Mouse (Mus musculus) thymus, postnatal 25 days (tissue): ENCODE measurements around the gene Ehd4.

Source experiments
- DNase-seq: peaks from one replicate; pipeline ENCODE4 v3.0.0; 2022

The Ehd4 gene

DNA sequence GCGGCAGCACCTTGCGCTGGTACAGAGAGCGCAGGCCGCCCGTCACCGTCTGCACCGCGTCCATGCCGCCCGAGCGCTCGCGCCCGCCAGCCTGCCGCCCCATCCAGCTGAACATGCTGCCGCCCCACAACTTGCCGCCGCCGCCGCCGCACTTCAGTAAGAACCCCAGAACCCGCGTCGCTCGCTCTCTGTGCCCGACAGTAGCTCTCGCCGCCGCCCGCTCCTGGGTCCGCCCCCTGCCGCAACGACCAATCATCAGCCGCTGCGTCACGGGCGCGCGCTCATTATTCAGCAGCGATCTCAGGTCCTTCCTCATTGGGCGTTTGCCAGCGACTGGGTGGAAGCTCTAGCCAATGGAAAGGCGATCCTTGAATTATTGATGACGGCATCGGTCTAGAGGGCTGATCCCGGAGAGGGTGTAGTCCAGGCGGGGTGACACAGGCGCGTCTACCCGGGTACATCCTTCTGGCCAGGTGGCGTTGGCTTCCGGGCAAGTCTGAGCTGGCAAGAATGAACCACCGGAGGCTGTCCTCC, at the start of gene Ehd4:
Gene Ehd4 (minus strand): TSS at position 246 of the 534 bp plus-strand sequence.
- peak; percentile 99 for DNase-seq

DNA sequence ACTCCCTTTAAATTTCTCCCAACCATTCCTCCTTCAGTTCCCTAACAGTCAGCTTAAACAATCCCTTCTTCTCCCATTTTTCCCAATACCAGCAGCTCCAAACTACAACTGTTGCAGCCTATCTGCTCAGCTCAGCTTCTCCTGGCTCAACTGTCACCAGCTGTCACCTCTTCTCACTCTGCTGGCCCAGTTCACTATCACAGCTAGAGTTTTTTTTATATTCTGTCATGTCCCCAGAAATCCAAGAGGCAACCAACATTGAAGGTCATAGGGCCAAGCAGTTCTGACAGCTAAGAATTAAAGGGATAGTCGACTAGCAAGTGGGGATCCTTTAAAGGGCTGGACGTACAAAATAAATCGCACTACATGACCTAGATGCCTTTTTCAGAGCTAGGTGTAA, 49.3 kb upstream of the Ehd4 start:
- DNase-seq: no peak

DNA sequence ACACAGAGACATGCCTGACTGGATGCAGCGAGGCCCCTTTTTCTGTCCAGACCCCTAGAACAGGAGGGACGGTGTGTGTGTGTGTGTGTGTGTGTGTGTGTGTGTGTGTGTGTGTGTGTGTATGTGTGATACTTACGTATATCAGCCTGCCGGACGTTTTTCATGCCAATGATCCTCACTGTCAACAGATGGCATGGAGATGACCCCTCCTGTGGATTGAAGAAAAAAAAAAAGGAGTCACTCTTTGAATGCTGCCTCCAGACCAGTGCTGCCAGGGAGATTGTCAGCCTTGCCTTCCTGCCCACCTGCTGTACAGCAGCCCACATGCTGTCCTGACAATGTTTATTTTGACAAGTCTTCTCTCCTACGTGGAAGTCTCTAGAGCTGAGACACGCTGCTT, 45.7 kb upstream of the Ehd4 start:
- no peak for DNase-seq

DNA sequence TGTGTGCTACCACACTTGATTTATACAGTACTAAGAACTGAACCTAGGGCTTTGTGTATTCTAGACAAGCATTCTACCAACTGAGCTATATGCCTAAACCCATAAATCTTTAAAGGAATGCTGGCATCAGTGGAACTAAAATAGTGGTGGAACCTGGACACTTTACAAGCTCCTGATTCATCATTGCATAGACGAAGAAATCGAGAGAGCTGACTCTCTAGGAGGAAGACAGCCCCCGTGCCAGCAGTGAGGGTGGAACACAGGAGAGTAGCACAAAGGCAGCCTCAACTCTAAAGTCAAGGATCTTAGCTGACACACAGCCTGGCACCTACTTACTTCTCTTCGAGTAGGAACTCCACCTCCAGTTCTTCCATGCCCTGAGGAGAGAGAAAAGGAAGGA, 33.8 kb upstream of the Ehd4 start:
- no peak for DNase-seq

DNA sequence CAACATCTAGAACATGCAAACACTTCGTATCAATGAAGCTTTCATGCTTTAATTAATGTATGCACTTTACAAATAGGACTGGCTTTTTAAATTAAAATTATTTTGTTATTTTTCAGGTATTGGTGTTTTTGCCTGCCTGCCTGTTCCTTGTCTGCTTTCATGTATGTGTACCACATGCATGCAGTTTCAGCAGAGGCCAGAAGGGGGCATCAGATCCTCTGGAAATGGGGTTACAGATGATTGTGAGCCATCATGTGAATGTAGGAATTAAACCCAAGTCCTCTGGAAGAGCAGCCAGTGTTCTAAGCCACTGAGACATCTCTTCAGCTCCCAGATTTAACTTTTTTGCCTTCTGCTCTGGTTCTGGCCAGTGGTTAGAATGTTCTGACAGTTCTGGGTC, 33.2 kb upstream of the Ehd4 start:
- no peak for DNase-seq

DNA sequence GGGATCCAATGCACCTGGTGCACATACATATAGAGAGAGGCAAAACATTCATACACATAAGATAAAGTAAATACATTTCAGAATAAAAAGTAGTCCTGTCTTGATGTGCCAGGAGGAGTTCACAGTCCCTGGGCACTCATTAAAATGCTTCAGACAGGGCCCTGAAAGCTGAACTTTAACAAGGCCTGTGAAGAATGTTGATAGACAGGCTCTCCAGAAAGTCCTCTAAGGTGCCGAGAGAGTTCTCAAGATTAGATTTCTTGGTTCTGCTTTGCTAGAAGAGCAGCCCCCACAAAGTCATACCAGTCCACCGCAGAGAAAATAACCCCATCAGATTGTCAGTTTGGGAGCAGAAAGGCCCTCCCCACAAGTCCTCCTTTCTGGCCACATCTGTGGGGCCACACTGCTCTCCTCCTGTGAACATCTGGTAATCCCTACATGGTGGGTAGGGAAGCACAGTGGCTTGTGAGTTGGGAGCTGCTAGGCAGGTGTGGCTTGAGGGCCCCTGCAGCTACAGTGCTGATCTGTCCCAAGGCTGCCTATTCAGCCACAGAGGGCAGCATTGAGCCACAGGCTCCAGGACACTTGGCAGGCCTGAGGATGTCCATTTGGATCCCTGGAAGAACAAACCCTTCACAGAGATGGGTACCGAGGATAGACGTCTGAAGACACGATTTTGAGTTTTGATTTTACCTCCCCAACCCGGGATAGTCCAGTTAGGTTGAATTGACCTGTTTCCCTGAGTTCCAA, 31.3 kb upstream of the Ehd4 start:
- DNase-seq: no peak

DNA sequence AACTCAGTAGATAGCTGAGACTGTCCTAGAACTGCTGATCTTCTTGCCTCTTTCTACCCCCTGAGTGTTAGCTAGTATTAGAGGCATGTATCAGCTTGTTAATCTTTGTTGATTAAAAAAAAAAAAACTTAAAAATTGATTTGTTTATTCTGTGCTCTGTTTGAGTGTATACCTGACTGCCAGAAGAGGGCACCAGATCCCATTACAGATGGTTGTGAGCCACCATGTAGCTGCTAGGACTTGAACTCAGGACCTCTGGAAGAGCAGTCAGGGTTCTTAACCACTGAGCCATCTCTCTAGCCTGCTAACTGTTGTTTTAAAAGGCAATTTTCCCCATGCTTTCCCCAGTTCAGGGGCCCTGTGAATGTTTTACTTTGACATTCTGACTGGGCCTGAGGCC, 24.5 kb upstream of the Ehd4 start:
- no peak for DNase-seq

DNA sequence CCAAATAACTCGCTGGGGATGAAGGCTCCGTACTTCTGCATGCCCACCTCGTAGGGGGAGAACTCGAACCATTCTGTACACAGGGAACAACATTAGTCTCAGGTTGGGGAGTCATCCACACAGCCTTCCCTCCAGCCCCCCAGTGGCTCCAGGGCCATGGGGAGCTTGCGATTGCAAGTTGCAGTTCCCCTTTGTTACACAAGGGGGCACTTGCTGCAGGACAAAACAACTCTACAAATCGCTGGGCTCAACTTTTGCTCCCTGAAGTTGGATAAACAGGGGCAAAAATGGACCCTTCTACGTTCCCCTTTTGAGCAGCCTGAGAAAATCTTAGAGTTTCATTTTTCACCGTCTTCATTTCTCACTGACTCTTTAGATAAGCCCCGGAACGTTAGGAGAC, 19.3 kb upstream of the Ehd4 start:
- peak; percentile 54 for DNase-seq

DNA sequence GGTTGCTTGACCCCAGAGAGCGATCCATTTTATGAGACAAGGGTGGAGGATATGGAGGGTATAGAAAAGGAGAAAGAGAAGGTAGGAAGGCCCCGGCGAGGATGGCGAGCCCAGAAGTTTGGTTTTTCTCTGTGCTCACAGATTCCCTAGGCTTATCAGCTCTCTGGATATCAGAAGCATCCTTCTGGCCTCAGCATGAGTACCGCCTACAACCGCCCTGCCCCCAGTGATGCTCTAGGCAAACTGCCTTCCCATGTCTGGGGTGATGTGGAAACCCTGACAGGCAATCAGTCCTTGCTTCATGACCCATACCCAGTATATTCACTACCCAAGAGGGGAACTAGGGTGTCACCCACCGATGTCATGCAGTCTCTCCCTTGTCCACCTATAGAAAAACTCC, 17.0 kb upstream of the Ehd4 start:
- DNase-seq: no peak

DNA sequence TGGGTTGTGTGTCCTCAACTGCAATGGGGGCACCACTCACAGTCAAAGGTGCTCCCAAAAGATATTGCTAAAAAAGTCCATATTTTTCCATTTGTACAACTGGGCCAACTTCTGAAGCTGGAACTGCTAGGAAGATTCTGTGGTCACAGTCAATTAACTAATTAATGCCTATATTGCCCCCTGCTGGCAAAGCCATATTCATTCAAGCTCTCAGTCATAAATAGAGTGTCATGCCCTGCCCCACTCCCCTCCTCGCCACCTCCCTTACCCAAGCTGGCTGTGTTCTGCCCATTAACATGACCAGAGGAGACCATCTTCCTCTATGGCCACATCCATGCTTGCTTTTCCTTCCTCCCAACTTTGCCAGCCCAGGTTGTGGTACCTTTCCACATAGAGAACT, 16.3 kb upstream of the Ehd4 start:
- peak; percentile 27 for DNase-seq

DNA sequence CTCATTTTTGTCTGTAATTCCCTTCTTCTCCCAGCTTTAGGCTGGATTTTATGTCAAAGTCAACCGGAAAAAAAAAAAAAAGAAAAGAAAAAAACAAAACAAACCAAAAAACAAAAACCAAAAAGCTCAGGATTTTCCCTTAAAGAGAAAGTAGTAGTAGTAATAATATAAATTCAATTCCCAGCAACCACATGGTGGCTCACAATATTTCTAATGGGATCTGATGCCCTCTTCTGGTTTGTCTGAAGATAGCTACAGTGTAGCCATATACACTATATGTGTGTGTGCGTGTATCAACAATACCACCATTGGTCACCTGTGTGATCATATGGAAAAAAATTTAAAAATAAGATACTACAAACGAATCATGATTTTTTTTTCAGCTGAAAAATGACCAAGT, 15.0 kb upstream of the Ehd4 start:
- DNase-seq: no peak

DNA sequence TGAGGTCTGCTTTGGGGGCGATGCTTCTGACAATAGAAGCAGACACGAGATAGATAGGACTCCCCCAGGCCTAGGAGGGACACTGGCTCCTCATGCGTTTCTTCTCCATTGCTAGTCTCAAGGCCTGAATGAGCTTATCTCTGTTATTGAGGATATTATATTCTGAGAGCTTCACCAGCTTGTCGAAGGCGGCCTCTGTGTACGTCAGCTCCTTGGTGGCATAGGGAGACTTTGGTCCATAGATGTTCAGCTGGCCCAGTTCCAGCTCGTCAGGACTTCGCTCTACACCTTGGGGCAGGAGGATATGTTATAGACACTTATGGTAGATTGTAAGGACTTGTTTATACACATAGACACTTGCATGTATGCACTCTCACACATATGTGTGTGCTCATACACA, 13.4 kb upstream of the Ehd4 start:
- DNase-seq: no peak

DNA sequence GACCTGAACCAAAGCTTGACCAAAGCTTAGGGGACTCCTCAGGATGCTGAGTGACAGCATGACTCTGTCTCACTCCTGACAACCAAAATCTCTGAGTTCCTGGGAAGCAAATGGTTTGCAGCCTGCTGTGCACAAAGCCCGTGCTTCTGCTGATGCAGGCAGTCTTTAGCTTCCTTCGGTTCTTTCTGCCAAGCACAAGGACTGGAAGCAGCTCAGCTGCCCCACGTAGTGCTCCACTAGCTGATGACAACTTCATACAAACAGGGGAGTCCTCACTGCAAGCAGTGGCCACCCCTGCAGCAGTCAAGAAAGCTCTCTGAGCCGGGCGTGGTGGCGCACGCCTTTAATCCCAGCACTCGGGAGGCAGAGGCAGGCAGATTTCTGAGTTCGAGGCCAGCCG, 11.1 kb upstream of the Ehd4 start:
- no peak for DNase-seq

DNA sequence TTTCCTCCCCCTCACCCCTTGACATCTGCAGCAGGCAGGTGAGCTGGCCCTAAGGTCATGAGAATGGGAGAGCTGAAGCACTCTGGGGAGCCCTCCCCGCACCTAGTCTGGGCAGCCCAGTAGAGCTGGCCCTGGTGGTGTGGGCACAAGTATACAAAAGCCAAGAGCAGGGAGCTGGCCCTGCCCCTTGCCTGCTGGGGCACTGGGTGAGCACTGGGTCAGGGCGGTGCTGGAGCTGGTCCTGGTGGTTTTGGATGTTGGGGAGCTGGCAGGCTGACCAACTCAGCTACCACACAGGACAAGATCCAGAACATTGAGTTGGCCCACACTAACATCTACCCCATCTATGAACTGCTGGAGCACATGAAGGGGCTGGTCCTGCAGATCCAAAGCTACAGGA, 5.0 kb upstream of the Ehd4 start:
- DNase-seq: no peak

DNA sequence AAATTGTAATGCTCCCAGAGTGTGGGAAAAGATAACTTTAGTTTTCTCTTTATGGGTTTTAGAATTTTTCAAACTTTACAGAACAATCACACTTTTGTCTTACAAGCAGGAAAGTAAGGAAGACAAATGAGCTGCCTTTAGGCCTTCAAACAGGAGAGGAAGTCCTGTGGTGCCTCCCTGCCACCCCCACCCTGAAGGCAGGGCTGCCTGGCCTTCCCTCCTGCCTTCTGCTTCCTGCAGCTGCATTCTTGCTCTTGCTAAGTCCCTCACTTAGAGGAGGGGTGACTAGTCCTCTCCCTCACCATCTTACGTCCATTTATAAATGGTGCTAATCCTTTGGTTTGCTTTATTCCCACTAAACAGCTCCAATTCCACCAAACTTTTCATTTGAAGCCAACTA, 4.4 kb upstream of the Ehd4 start:
- peak; percentile 77 for DNase-seq

DNA sequence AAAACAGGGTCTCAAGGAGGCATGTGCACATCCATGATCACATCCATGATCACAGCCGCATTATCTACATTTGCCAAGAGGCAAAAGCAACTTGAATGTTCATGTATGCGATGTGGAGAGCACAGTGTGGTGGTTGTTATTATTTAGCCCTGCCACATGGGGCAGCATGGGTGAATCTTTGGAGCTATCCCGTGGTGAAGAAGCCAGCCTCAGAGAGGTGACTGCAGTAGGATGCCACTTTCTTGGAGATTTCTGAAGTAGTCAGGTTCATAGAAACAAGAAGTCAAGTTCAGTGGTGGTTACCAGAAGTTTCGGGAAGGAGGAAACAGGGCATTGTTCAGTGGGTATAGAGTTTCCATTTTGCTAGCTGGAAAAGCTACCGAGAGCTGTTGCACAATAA, 3.6 kb upstream of the Ehd4 start:
- DNase-seq: peak; percentile 20

DNA sequence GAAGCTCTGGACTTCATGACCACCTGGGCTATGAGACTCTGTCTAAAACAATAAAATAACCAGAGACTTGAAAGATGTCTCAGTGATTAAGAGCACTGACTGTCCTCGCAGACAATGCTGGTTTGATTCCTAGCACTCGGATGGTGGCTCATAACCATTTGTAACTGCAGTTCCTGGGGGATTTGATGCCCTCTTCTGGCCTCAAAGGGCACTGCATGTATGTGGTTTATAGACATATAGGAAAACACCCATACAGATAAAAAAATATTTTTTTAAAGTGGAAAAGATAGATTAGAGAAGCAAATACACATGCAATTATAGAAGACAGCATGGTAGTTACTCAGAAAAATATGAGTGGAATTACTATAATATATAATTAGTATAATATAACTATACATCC, 3.2 kb upstream of the Ehd4 start:
- DNase-seq: no peak

DNA sequence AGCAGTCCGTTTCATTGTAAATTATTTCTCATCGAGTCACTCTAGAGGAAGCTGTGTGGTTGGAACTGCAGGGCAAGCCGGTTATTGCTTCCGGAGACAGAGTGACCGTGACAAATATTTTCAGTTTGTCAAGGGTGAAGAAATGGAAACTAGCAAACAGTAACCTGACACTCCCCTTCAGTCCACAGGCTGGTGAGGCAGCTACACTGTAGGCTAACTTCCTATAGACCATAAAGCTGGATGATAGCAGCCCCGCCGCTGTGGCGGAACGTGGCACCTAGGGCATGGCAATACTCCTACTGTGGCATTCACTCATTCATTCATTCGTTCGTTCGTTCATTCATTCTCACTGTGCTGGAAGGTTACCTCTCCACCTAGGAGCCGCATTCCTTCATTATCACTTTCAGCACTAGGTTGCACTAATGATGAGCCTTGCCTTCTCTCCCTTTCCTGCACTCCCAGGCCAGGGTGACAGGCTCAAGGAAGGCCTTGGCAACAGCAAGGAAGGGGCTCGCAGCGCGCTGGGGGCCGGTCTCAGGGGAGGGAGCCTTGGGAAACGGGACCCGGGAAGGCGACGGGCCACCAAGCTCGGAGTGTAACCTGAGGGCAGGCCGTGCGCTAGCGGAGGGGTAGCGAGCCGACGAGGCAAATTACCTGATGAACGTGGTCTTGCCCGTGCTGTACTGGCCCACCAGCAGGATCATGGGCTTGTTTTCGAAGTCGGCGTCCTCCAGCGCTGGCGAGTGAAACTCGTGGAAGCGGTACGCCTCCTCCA, 633 bp downstream of the Ehd4 start:
- no peak for DNase-seq

DNA sequence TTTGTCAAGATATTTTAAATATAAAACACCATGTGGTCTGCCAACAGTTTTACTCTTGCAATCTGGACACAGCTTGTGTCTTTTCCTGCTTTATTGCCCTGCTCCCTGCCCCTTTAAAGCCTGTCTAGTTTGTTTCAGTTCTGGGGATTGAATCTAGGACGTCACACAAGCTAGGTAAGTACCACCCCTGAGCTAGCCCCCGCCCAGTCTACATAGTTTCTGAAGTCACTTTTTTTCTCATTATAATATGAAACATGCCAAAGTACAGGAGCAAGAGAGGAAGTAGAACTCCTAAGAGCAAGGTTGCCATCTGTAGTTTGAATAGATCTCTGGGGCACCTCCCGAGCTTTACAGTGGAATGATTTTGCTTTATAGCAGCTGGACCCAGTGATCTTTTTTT, 3.8 kb downstream of the Ehd4 start:
- DNase-seq: no peak

DNA sequence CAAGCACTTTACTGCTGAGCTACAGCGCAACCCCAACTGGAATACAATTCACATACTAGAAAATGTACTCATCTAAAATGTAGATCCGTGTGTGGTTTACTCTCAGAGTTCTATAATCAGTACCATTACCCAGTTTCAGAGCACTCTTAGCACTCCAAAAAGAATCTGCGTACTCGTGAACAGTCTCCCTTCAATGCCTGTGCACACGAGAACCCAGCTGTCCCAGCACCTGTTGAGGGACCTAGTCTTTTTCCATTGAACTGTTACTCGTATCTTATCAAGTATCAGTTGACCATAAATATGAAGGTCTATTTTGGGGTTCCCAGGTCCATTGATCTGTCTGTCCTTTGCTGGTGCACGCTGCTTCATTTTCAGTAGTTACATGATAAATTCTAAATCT, 4.8 kb downstream of the Ehd4 start:
- DNase-seq: no peak

DNA sequence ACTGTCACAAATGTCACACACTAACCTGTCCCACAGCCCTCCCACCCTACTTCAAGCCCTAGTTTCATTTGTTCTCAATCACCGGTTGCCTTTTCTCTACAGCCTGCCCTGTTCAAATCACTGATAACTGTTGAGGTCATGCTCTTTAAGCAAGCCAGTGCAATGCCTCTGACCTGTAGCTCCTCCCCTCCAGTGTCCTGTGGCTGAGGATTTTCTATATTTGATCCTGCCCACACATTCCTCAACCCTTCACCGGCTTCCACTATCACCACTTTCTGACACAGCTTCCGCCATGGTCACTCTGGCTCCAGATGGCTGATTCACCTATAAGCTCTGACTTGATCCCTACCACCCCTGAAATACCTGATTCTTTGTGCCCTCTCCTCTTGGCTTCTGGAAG, 6.4 kb downstream of the Ehd4 start:
- no peak for DNase-seq

DNA sequence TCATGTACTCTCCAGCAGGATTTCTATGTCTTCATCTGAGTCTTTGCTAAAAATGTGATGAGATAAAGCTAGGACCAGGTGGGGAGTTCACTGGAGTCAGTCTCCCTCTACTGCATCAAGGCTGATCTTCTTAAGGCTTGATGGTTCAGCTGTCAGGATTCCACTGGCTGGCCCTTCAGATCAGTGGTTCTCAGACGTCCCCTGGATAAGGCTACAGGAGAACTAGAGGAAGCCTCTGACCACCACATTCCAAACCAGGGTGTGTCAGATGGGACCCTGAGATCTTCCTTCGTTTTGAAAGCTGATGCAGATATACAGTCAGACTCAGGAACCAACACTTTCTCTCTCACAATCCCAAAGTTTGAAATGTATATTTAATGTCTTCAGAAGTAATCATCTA, 7.0 kb downstream of the Ehd4 start:
- no peak for DNase-seq

DNA sequence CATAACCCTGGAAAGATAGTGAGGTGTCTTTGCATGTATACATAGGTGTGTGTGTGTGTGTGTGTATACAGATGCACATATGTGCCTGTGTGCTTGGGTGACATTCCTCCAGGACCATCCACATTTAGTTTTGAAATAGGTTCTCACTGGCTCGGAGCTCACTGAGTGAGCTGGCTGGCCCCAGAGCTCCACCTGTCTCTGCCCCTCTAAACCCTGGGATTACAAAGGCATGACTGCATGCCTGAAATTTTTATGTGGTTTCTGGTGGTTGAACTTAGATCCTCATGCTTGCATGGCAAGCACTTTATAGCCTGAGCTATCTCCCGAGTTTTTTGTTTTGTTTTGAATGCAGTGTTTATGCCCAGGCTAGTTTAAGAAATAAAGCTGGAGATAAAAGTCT, 7.9 kb downstream of the Ehd4 start:
- DNase-seq: no peak

DNA sequence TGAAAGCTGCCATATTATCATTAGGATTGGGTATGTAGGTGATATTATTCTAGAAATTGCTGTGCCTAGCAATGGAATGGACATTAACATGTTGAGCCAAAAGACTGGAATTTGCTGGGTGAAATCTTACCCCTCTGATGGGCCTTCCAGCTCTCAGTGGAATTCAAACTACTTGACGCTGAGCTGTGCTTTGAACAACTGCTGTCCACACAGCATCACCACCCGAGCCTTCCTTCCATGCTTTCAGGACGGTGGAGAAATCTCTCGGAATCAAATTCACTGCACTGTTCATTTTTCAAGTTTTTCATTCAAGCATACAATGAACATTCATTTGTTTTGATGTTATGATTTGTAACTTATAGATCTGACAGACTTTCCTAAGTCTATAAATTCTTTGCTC, 10.0 kb downstream of the Ehd4 start:
- no peak for DNase-seq

DNA sequence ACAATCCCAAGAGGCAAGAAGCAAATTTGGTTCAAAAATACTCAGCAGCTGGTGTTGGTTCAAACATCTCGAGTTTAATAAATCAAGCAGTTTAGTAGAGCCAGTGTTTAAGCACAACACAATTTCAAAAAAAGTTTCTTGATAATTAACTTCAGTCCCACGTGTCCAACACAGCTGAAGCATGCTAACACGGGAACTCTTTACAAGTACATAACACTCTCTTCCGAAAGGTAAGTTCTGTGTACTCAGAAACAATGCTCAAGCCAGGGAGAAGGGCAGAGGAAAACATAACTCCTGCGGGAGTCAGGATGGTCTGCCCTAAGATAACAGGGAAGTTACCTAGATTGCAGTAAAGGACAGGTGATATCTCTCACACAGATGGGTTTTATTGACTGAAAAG, 12.1 kb downstream of the Ehd4 start:
- no peak for DNase-seq
